Mouse (Mus musculus): ENCODE results near the gene Ccnf. TPM values are rescaled to one million over a fixed set of nuclear protein-coding genes. Genes with fewer than 3 reads are reported as not detected.

Gene Ccnf
- total RNA-seq, 2 experiments from 2014 or later: 7.4 to 7.9 TPM

DNA sequence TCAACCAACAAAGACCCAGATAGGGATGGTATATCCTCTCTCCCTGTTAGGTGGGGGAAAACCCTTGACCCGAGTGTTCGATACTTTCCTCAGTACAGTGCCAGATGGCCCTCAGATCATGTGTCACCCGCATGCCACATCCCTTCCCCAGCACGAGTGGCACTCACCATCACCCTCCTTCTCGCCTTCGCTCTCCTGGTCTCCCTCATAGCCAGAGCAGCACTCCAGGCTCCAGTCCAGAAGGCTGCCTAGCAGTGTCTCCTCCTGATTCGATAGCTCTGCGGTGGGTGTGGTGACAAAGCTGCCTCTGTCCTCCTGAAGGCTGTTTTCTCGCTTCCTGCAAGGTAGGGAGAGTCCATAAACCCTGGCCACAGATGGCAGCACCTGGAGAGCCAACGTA lies 26.5 kb downstream of the Ccnf start:
- no peak for DNase-seq (ENCODE audit: low spot score in 2 of 2)

DNA sequence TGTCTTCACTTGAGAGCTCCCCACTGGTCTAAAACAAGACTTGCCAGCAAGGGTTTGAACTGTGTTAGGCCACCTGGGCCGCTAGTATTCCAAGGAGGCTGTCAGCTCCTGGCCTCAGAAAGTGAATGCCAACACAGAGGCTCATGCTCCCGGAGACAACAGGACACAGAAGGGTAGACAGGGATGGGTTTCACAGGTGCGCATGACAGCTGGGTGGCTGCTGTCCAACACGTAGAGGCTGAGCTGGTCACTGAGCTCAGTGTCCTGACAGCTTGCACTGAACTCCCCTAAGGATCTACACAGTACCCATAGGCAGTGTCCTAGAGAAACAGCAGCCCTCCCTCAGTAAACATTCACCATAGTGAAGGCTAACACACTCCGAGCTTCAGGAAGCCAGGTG lies 27.8 kb downstream of the Ccnf start:
- DNase-seq (ENCODE audit: low spot score in 2 of 2): no peak

DNA sequence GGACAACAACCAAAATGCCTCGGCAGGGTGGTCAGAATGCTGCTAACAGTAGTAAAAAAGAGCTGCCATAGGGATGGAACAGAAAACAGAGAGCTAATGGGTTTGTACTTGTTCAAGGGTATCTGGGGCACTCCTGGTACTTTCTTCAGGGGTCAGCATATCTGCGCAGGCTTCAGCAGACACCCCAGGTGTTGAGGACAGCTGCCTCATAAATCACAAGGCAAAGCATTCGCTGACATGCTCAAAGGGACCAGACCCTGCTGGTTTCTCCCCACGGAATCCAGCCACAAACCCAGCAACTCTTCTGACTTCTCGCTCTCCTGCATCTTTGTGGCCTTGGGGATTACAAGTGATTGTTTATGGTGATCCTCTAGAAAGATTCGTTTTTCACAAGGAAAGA lies 28.6 kb downstream of the Ccnf start:
- DNase-seq (ENCODE audit: low spot score in 2 of 2): no peak

DNA sequence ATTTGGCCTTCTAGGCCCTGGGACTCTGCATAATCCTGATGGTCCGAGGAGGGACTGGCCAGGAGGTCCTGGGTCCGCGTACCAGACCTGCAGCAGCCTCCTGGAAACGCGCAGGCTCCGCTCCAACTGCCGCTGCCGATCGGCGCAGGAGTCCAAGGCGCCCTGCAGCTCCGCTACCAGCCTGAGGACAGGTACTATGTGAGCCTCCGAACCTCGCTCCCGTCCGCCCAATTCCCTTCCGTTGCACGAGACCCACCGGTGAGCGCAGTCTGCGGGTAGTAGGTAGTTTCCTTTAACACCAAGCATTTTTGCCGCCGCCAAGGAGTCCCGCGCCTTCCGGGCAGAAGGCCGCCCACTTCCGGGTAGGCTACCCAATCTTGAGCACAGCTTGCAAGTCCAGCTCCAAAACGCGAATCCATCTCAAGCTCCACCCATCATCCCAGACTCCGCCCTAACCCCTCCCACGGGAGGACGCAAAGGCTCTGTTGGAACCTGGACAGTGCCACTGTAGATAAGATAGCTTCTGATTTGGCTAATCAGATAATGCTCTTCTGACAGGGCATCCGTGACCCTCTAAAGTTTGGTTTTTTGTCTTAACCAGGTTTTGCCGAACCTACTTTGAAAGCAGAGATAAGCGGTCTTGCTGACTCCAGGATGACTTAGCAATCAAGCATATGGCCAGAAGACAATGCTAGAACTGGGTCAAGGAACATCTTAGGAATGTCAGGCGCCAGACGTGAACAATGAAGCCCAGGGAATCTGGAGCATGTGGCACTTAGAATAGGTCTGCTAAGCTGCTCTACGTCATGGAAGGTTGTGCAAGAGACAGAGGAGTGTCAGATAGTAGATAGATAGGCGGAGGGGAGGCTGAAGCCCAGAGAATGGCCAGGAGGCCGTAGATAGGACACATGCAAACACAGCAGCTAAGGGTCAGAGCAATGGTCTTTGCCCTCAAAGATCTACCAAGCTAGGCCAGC lies 30.6 kb downstream of the Ccnf start, which contains the start of gene Tedc2:
Gene Tedc2 (minus strand): TSS at position 417 of the 977 bp plus-strand sequence.
- peak; percentile 85 to 88 for DNase-seq (ENCODE audit: low spot score in 2 of 2)

GRCm38 (mm10) chr17:24216836-24217235 lies 34.4 kb downstream of the Ccnf start:
- no peak for DNase-seq (ENCODE audit: low spot score in 2 of 2)

- DNase-seq (ENCODE audit: low spot score in 2 of 2): no peak
Measured at GRCm38 (mm10) chr17:24213186-24213585, 38.1 kb downstream of the Ccnf start.

- DNase-seq (ENCODE audit: low spot score in 2 of 2): no peak
Measured at GRCm38 (mm10) chr17:24212441-24213018, 38.8 kb downstream of the Ccnf start.

DNA sequence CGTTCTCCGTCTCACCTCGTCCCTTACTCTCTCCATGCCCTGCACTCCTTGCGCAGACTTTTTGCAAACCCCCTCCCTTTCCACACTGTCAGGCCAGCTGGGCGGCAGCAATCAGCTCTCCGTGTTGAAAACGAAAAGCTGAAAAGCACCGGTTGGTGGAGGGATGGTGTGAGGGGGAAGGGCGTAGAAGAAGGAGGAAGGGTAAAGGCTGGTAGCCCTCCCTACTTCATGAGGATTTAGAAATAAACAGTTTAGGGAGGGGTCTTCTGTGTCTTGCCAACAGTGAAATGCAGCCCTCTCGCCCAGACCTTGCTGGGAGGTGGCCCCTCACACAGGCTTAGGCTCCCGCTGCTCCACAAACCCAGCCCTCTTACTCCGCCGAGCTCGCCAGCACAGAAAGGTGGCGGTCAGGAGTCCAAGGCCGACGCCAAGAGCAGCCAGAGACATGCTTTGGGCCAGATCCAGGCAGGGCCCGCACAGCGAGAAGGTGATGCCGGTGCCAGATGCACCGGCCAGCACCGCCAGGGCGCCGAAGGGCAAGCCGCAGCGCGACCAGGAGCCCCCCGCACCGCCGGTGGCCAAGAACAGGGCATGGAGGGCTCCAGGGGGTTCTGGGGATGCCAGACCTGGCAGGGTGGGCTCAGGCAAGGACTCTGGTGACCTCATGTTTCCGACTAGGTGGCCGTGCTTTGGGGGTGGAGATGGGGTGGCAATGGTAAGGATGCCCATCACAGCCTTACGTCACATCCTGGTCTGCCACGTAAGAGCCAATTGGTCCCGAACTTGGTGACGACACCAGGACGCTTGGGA lies 39.4 kb downstream of the Ccnf start:
- DNase-seq (ENCODE audit: low spot score in 2 of 2): peak; percentile 81 to 83

DNA sequence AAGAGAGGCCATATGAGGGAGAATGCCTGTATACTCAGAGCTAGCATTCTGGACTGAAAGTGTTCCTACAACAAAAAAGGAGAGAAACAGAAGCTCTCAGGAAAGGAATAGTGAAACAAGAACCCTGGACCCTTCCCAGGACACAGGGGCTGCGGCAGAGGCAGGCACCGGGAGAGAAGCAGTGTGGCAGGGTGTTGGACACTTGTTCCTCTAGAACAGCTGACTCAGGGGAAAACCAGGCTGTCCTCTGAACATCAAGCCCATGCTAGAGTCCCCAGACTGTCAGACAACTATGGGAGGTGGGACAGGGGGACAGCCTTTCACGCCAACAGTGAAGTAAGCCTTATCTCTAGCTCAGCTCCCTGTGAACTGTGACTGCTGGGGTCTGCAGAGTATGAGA lies 40.7 kb downstream of the Ccnf start:
- no peak for DNase-seq (ENCODE audit: low spot score in 2 of 2)

- DNase-seq (ENCODE audit: low spot score in 2 of 2): no peak
Measured at GRCm38 (mm10) chr17:24209916-24210240, 41.4 kb downstream of the Ccnf start.

DNA sequence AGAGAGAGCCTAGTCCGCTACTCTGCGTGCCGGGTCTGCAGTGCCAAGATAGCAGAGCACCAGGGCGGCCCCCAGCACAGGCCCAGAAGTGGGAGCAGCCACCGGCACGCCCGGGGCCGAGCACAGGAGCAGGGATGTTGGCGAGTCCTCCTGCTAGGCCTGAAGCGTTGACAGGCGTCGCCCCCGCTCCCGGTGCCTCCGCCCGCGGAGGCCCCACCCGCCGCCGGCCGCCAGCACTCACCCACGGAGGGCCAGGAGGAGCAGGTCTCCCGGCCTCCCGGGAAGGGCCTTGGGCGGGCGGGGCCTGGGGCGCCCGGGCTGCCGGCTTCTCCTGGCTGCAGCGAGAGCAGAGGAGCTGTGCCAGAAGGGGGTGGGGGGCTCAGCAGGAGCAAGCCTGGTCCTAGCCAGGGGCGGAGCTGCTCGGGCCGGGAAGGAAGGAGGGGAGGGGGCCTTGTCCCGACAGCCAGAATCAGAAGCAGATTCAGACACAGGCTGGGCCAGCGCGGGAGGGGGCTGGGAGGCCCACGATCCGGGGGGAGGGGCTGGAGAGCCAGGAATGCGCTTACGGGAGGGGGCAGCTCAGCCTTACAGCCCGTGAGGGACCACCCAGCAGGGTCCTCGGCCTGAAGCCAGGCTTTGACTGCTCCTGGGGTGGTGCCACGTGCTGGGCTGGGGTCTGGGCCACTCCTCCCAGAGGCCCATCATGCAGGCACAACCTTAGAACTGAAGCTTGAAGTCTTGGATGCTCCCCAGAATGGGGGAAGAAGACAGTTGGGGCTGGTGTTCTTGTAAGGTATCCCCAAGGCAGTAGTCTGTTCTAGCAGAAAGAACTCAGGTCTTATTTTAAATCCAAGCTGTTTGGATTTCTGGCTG lies 42.0 kb downstream of the Ccnf start, which contains the start of gene Ntn3:
Gene Ntn3 (minus strand): TSS at position 489 of the 873 bp plus-strand sequence.
- DNase-seq (ENCODE audit: low spot score in 2 of 2): peak; percentile 61 to 73

- peak; percentile 44 to 59 for DNase-seq (ENCODE audit: low spot score in 2 of 2)
Measured at GRCm38 (mm10) chr17:24208641-24209042, 42.6 kb downstream of the Ccnf start.

DNA sequence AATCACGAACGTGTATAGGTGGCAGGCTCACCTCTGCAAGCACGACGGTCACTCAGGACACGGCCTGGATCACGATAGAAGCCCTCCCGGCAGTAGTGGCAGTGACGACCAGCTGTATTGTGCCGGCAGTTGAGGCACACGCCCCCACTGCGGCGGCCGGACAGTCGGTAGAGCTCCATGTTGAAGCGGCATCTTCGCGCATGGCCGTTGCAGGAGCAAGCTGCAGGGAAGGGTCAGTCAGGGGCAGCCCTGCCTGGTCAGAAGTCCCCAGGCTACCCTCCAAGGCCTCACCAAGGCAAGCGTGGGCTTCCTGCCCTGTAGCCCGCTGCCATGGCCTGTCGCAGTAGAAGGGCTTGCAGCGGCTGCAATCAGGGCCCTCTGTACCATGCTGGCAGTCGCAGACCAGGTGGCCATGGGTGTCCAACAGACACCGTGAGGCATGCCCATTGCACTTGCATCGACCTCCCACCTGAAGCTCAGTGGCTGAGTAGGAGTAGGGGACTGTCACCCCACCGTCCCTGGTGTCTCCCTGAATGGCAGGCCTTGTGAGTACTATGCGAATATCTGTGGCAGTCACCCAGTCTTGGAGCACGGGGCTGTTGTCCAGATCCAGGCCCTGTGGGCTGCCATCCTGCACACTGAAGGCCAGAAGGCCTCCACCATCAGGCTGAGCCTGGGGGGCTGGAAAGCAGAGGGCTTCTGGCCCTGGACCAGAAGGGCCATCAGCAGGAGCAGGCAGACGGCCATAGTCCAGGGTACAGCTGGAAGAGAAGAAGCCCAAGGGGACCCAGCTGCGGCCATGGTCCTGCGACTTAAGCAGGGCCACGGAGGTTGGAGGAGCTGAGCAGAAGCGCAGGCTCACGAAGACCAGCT lies 43.3 kb downstream of the Ccnf start:
- DNase-seq (ENCODE audit: low spot score in 2 of 2): peak; percentile 21

DNA sequence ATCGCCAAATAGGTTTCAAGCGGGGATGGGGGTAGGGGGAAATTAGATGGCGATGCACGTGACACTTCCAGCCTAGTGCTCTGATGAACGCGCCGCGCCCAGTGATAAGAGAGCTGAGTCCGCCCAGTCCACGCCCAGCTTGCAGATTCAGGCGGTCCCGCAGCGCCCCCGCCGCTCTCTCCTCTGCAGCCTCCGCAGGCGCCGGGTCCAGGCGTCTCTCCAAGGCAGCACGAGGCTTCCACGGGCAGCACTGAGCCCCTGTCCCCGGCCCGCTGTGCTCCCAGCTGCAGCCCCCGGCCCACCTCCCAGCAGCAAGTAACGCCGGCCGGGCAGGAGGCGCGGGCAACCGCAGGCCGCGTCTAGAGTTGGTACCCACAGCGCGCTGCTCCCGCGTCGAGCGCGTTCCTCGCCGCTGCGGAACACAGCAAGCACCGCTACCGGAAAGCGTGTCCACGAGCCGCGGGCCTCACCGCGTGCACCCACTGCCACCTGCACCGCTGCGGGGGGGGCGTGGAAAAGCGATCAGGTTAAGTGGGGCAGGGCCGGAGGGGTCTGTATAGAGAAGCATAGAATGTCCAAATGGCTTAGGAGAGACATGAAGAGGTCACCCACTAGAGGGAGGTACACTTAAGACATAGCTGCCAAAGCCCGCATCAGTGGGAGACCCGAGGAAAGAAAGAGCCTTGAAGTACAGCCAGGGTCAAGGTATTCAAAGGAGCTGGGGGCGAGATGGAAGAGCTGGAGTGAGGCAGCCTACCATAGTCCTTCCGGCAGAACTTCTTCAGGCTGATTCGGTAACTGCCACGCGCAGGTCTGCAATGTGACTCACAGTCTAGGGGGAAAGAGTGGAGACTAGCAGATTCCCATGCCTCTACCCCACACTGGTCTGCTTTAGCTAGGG lies 44.6 kb downstream of the Ccnf start:
- peak; percentile 72 to 82 for DNase-seq (ENCODE audit: low spot score in 2 of 2)

GRCm38 (mm10) chr17:24205908-24206361 lies 45.3 kb downstream of the Ccnf start:
- no peak for DNase-seq (ENCODE audit: low spot score in 2 of 2)

DNA sequence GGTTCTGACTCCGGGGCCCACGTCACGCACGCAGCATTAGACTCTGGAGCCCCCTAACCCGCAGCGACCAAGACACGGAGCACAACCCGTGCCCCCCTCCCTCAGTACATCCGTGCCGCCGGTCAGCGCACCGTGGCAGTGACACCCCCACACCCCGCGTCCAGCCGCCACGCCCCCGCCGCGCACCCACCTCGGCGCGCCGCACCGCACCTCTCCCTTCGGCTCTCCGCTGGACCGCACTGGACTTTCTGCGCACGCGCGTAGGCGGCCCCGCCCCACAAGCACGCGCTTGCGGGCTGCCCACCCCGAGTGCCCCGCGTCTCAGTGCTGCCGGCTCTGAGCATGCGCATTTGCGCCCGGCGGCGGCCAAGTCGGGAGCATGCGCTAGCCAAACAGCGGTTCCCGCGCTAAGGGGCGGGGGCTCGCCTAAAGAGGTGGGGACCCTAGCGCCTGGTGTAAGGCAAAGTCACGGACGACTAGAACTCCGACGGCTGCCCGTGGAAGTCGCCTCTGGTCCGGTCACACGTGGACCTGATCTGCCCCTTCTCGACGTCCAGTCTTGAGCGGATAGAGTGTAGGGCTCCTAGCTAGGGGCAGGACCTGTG lies 45.9 kb downstream of the Ccnf start, which contains the start of gene Tbc1d24:
Gene Tbc1d24 (minus strand): TSS at position 279 of the 605 bp plus-strand sequence.
- DNase-seq (ENCODE audit: low spot score in 2 of 2): peak; percentile 92 to 97

DNA sequence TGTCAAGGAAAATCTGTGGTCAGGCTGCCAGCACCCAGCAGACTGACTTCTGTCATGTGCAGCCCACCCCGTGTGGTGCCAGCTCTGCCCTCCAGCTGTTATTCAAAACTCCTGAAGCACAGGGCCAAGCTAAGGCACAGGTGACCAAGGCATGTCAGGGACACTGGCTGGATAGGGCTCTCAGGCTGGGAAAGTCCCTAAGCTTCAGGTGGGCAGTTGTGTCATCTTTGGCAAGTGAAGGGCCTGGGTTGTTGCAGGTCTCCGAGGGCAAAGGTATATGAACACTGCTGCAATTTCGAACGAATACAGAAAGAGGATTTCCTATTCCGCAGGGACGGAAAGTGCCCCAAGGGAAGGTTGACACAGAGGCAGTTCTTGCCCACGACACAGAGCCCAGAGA lies 46.4 kb downstream of the Ccnf start:
- DNase-seq (ENCODE audit: low spot score in 2 of 2): peak in 1 of 2 experiments; percentile 16
